Mouse (Mus musculus): ENCODE measurements at regions not wholly inside any gene's neighbourhood (a gene's known extent, or its start where the extent isn't known, plus 50 kb on each side); places are given as distances from the start of the nearest gene placed in this dataset.

- TF ChIP-seq CTCF (IDR thresholded peaks at IDR 0.05; ENCODE audit: extremely low read depth, insufficient read length, insufficient replicate concordance, low read depth, low read length) (no peak), POLR2A (IDR thresholded peaks at IDR 0.05; ENCODE audit: low read depth, low read length) (no peak)
Measured at GRCm38 (mm10) chr12:31190265-31190664, 50.3 kb upstream of the Gm6993 start.
